Mouse (Mus musculus) erythroblast, embryonic 14.5 days (primary cell): ENCODE results near the gene Fntb.

ENCODE experiments used
- GATA1 ChIP-seq: IDR thresholded peaks from 2 replicates; pipeline ENCODE4 v1.6.1; 2012; ENCODE audit warnings: low read length, inconsistent platforms, mixed read lengths
- TAL1 ChIP-seq: IDR thresholded peaks from 3 replicates; pipeline ENCODE4 v1.6.1; 2012; ENCODE audit warnings: low read length, inconsistent platforms, mixed read lengths

- TF ChIP-seq GATA1: no peak
- no peak for TF ChIP-seq TAL1
Measured at GRCm38 (mm10) chr12:76911171-76911726, 145.9 kb downstream of the Fntb start.
